Mouse (Mus musculus): Measurements from ENCODE around the gene 4933417A18Rik. TPM values are rescaled to one million over a fixed set of nuclear protein-coding genes. Genes with fewer than 3 reads are reported as not detected.
"Not testable (repeated sequence)": the region's sequence is repeated elsewhere in the genome, so short reads cannot be mapped to it uniquely, and the experiment has no call there.

The 4933417A18Rik gene
- total RNA-seq, 1 experiment from 2014 or later: not detected

DNA sequence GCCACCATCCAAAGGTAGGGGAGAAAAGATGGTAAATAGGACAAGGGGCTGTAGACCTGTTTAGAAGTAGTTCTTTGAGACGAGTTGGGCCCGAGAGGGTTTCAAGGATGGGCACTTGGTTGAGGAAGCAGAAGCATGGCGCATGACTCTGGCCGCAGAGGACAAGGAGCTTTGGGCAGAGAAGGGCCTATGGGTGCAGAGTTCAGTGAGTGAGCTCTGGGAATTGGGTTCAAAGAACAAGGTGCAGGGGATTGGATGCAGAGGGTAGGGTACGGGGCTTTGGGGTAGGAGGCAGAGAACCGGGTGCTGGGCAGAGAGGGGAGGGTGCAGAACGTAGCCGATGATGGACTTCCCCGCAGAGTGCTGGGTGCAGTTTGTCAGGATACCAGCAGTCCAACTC is 41.4 kb downstream of the 4933417A18Rik start:
- ATAC-seq (replicated peaks; ENCODE audit: insufficient number of reproducible peaks, low FRiP score, low TSS enrichment, poor library complexity, severe bottlenecking): not testable (repeated sequence)

DNA sequence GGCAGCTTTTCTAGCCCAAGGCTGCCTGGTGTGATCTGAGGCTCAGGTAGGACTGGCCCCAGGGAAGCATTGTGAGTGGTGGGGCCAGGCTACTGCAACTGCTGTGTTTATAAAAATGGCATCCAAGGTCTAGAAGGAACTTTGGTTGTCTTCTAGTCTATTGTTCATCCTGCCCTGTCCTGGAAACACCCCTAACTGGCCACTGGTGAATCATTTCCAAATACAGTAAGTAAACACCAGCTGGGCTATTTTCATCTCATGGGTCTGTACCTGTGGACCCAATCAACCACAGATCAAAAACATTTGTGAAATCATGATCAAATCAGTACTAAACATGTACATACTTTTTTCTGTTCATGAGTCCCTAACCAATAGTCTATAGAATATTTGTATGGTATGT is 48.2 kb downstream of the 4933417A18Rik start:
- not testable (repeated sequence) for ATAC-seq (replicated peaks; ENCODE audit: insufficient number of reproducible peaks, low FRiP score, low TSS enrichment, poor library complexity, severe bottlenecking)

DNA sequence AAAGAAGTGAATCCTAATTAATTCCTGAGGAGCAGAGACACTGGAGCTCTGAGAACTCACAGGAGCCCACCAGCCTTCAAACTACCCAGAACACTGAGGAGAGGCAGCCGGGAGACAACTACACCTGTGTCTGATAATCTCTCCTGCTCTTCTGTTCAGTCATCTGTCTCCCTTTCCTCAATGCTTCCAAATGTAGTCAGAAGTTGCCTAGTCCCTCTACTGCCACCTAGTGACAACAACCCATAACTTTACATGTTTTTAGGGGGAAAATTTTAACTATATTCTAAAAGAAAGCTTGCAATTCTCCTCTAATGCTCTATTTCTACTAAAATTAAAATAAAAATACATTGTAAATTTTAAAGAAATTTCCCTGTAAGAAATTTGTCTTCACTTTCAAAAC is 48.9 kb downstream of the 4933417A18Rik start:
- no peak for ATAC-seq (replicated peaks; ENCODE audit: insufficient number of reproducible peaks, low FRiP score, low TSS enrichment, poor library complexity, severe bottlenecking)

DNA sequence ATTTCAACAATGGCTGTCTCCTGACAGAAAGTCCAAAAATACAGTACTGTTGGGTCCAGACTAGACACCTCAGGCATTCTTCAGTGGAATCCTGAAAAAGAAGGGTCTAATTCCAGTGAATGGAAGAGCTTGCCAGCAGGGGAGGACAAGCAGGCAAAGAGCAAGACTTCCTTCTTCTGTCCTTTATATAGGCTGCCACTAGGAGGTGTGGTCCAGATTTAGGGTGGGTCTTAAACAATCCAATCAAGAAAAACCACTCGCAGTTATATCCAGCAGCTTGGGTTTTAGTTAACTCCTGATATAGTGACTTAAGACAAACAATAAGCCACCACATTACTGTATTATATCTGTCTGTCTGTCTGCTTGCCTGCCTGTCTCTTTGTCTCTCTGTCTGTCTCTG is 49.6 kb downstream of the 4933417A18Rik start:
- no peak for ATAC-seq (replicated peaks; ENCODE audit: insufficient number of reproducible peaks, low FRiP score, low TSS enrichment, poor library complexity, severe bottlenecking)

DNA sequence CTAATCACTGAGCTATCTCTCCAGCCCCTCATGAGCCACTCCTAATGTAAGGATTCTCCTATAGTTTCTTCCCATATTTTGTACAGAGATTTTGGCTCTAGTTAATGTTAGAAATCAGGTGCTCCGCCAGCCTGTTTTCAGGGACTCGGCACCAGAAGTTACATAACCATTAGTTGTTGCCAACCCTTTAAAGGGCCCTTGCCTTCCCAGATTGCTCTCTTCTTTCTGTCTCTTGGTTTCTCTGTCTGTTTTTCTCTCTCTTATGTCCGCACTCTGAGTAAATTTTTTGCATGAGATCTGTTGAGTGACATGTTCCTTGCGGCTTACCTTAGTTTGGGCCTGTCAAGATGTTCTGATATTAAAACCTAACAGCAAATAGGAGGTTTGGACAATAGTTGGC is 51.9 kb downstream of the 4933417A18Rik start:
- no peak for ATAC-seq (replicated peaks; ENCODE audit: insufficient number of reproducible peaks, low FRiP score, low TSS enrichment, poor library complexity, severe bottlenecking)

DNA sequence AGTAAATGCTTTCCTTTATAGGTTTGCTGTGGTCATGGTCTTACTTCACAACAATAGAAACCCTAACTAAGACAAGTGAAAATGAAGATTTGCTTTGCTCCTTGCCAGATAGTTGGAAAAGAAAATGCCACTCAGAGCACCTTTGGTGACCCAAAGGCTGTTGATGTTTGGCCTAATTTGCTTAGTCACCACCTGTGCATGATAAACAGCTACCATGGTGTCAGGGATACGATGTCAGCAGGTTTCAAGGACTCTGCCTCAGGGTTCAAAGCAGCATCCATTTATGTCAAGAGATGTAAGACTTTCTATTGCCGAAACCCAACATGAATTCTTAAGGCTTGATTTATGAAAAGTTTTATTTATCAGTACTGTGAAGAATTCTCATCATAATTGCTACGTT is 53.2 kb downstream of the 4933417A18Rik start:
- ATAC-seq (replicated peaks; ENCODE audit: insufficient number of reproducible peaks, low FRiP score, low TSS enrichment, poor library complexity, severe bottlenecking): no peak

DNA sequence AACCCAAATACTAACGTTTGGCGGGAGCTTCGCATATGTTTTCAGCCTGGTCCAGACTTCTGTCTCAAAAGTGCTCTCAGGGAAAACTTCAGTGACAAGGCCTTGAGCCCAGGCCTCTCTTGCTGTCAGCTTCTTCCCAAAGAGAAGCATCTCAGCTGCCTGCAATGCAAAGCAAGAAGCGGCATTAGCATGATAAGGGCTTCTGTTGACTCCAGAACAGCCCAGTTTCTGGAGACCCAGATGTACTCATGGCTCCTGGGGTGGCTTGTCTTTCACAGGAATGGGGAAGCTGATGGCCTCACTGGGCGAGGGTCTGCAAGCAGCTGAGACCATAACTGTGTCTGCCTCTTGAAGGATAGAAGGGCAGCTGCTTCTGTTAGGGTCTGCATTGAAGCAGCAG is 54.4 kb downstream of the 4933417A18Rik start:
- ATAC-seq (replicated peaks; ENCODE audit: insufficient number of reproducible peaks, low FRiP score, low TSS enrichment, poor library complexity, severe bottlenecking): not testable (repeated sequence)

DNA sequence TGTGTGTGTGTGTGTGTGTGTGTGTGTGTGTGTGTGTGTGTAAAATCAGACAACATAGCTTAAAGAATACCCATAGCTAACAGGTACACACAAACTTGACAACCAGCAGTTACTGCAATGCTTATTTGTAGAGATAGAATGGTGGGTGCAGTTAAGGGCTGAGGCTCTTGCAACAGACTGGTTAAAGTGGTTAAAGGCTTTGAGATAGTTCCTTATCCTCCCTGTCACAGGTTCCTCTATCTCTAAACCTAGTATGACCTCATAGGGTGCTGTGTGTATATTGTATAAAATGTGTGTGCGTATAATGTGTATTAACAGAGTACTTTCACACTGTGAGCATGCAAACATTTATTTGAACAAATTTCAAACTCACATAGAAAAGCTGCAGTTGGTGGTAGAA is 59.3 kb downstream of the 4933417A18Rik start:
- peak; percentile 53; the same call in 1 of the 2 replicates for ATAC-seq (replicated peaks; ENCODE audit: insufficient number of reproducible peaks, low FRiP score, low TSS enrichment, poor library complexity, severe bottlenecking)

DNA sequence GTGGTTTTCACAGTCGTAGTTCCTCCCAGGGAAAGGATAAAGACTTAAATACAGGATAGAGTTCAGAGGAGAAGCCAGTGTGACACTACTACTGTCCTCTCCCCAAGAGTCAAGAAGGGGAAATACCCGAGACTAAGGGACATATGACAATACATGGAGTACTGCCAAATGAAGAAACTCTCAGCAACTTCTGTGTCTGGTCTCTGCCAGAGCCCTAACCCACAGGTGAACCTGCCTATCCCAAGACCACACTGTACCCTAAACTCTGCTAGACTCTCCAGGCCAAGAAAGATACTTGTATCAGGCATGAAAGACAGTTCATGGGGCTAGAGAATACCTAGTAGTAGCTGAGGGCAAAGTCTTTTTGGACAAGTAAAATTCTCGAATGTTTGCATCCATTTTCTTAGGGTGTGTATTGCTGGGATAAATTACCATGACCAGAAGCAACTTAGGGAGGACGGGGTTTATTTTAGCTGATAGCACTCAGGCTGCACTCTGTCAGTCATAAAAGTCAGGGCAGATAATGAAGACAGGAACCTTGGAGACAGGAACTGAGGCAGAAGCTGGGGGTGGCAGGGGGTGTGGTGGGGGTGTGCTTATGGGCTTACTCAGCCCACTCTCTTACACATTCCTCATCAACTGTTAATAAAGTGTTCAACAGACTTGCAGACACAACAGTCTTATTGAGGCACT is 67.5 kb downstream of the 4933417A18Rik start:
- ATAC-seq (replicated peaks; ENCODE audit: insufficient number of reproducible peaks, low FRiP score, low TSS enrichment, poor library complexity, severe bottlenecking): no peak

DNA sequence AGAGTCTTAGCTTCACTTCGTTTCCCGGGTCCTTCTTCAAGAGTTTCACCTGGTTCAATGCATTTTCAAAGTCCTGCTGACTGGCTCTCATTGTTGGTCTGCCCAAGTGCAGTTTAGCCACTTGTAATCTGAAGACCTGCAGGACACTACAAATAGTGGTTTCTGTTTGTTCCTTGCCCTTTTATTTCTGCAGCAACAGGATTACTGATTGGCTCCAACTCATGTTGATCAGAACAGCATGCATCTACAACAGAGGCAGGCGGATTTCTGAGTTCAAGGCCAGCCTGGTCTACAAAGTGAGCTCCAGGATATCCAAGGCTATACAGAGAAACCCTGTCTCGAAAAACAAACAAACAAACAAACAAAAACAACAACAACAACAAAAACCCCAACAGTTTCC is 68.9 kb downstream of the 4933417A18Rik start:
- no peak for ATAC-seq (replicated peaks; ENCODE audit: insufficient number of reproducible peaks, low FRiP score, low TSS enrichment, poor library complexity, severe bottlenecking)

DNA sequence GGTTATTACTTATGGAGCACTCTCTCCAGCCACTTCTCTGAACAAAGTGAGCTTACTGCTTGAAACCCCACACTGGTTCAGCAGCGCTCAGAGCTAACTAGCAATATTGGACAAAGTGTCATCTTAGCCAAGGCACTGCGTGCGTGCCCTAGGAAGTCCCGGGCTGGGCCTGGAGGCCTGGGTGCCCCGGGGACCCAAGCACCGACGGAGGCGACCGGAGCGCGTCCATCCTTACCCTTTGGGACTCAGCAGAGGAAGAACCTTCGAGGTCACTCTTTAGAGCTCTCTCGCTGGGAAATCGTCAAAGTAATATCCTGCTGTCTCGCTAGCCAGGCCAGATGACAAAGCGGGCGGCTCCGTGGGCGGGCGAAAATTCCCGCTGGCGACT is 69.4 kb downstream of the 4933417A18Rik start:
- ATAC-seq (replicated peaks; ENCODE audit: insufficient number of reproducible peaks, low FRiP score, low TSS enrichment, poor library complexity, severe bottlenecking): no peak

DNA sequence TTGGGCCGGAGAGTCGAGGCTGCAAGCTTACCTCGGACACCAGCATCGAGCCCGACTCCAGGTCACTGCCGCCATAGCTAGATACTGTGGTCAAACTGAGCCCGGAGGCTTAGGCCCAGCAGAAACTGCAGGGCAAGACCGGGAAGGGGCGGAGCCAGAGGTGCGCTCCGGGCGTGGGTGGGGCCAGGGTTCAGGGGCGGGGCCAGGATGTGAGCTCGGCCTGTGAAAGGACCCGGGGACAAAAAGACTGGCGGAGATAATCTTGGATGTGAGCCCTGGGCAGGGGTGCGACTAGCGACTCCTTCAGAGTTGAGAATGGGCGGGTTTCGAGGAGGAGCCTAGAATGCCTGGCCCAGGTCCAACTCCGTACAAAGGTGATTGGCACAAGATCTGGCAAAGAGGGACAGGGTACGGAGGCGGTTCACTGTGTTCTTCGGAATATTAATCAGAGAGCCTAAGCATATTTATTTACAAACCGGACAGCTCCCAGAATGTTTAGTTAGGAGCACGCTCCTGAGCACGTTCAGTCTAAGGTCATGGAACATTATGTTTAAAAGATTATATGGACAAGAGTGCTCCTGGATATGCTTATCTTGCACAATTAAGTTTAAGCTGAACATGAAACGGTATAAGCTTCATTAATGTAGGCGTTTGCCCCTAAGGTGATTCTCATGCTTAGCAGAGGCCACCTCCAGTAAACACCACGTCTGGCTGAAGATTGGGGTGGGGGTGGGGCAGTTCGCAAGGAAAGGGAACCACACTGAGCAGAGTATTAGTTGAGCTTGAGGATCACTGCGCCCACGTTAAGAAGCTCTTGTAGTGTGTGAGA is 70.0 kb downstream of the 4933417A18Rik start:
- peak; percentile 92 for ATAC-seq (replicated peaks; ENCODE audit: insufficient number of reproducible peaks, low FRiP score, low TSS enrichment, poor library complexity, severe bottlenecking)

DNA sequence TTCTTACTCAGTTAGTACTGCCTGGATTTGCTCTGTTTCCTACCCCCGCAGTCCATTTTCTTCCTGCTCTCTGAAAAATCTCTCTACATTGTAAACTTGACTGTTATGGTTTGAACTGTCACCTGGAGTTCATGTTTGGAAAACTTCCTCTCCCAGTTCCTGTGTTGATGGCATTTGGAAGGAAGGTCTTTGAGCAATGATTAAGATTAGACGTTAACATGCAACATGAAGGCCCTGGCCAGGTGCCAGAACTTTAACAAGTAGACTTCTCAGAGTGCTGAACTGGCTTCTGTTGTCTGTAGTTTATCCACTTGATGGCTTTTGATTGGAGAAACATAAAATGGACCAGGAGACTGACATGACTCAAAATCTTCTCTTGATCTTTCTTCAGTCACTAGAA is 71.7 kb downstream of the 4933417A18Rik start:
- no peak for ATAC-seq (replicated peaks; ENCODE audit: insufficient number of reproducible peaks, low FRiP score, low TSS enrichment, poor library complexity, severe bottlenecking)

Other genes starting within 250 kb of the 4933417A18Rik start
- not detected in 3 replicates for gene Fam50b, start 189.6 kb upstream of the 4933417A18Rik start, total RNA-seq (2017)
- 177 to 290 TPM (median 189 TPM) in 3 replicates for gene Prpf4b, start 49.1 kb upstream of the 4933417A18Rik start, total RNA-seq (2017)
- gene Fam217a, start 99 bp upstream of the 4933417A18Rik start, total RNA-seq (2017): 0.48 TPM in 1 of 3 replicates, not detected in the others
- 1.4 TPM in 1 of 3 replicates, not detected in the others for gene Eci3, start 39.4 kb downstream of the 4933417A18Rik start, total RNA-seq (2017)
- gene Eci2, start 102.7 kb downstream of the 4933417A18Rik start, total RNA-seq (2017): 17.7 to 32.0 TPM (median 26.4 TPM) in 3 replicates